Mouse (Mus musculus): Measurements from ENCODE around the gene Piwil1. TPM values are rescaled to one million over a fixed set of nuclear protein-coding genes. Genes with fewer than 3 reads are reported as not detected.

Piwil1 gene
- total and polyA plus RNA-seq, 3 experiments: not detected

DNA sequence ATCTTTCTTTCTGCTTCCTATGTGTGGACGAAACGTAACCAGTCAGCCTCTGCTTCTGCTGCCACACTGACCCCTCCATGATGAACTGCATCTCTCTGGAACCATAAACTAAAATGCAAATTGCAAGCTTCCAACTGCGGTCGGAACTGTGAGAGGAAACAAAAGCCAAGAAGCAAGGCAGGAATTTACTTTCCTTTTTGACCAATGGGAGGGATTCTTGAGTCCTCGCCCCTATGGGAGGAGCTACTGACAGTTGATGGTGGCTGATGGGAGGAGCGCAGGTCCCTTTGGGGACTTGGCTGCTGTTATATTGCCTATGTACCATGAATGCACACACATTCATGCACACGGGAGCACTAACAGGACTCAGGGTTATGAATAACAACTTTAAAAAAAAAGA, 38.3 kb upstream of the Piwil1 start:
- dilution Hi-C loops (cut with MboI; ENCODE audit: extremely low pct_ligation_motif_present, extremely low pct_unique_long_range_greater_than_20kb, low sequenced_read_pairs): no loop called here
- peaks cover 74% of the 10 kb centered on the region for H3K9me3 ChIP-seq (replicated peaks; ENCODE audit: low read length)

DNA sequence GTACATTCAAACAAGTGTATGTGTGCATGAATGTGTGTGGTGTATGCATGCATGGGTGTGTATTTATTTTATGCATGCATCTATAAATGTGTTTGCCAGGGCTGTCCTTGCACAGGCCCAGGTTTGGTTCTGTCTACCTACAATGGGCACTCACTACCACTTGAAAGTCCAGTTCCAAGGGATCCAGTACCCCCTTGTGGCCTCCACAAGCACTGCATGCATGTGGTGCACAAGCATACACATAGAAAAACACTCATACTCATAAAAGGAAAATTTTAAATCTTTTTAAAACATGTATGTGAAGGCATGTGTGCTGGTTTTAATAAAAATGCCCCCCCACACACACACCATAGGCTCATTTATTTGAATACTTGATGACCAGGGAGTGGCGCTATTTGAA, 37.3 kb upstream of the Piwil1 start:
- H3K9ac ChIP-seq (ENCODE audit: insufficient read depth, low read depth): no peak overlapping the region
- H3K9me3 ChIP-seq (replicated peaks; ENCODE audit: low read length): peaks cover 74% of the 10 kb centered on the region
- H3K36me3 ChIP-seq (replicated peaks in 1 of 2; ENCODE audit: control insufficient read depth in 1 of 2, insufficient read depth in 1 of 2, low read length in 1 of 2): no peaks in the 10 kb centered on the region
- no peaks in the 10 kb centered on the region for H3K27me3 ChIP-seq (replicated peaks)
- H3K4me3 ChIP-seq (replicated peaks in 1 of 3; ENCODE audit: low read depth in 2 of 3, low read length in 2 of 3, poor library complexity in 1 of 3): no peak overlapping the region
- no peaks in the 10 kb centered on the region for H3K4me1 ChIP-seq (ENCODE audit: control insufficient read depth in 1 of 2, insufficient read depth in 2 of 2)
- dilution Hi-C loops (cut with MboI; ENCODE audit: extremely low pct_ligation_motif_present, extremely low pct_unique_long_range_greater_than_20kb, low sequenced_read_pairs) (no loop called here), in situ Hi-C loops (cut with MboI; ENCODE audit: low pct_ligation_motif_present, low pct_unique_long_range_greater_than_20kb, low sequenced_read_pairs) (no loop called here)
- H3K27ac ChIP-seq (ENCODE audit: insufficient read depth, low read depth): no peak overlapping the region
- no peak for DNase-seq (ENCODE audit: extremely low read depth)
- H3K79me2 ChIP-seq (replicated peaks; ENCODE audit: control insufficient read depth, extremely low read depth, insufficient read depth, poor library complexity, severe bottlenecking): no peaks in the 10 kb centered on the region
- no peak overlapping the region for H3K4me2 ChIP-seq (ENCODE audit: insufficient read depth, low read depth, poor library complexity, severe bottlenecking)
- TF ChIP-seq POLR2A (IDR thresholded peaks at IDR 0.05; ENCODE audit: low read depth, low read length): no peak
- no peak for TF ChIP-seq GABPA (IDR thresholded peaks at IDR 0.05; ENCODE audit: insufficient replicate concordance, low read depth, low read length)
- no peak for TF ChIP-seq BHLHE40 (IDR thresholded peaks at IDR 0.05; ENCODE audit: low read depth, low read length)
- no peak for TF ChIP-seq MXI1 (IDR thresholded peaks at IDR 0.05; ENCODE audit: low read depth, low read length)
- TF ChIP-seq RCOR1 (conservative IDR thresholded peaks at IDR 0.05; ENCODE audit: low read depth, low read length): no peak
- TF ChIP-seq PAX5 (IDR thresholded peaks at IDR 0.05; ENCODE audit: low read length): no peak
- TF ChIP-seq KAT2A (IDR thresholded peaks at IDR 0.05; ENCODE audit: insufficient replicate concordance, low read length): no peak
- TF ChIP-seq MYC (IDR thresholded peaks at IDR 0.05; ENCODE audit: low read depth, low read length): no peak
- TF ChIP-seq UBTF (IDR thresholded peaks at IDR 0.05; ENCODE audit: low read depth, low read length): no peak
- TF ChIP-seq SMC3 (IDR thresholded peaks at IDR 0.05; ENCODE audit: low read depth, low read length): no peak
- TF ChIP-seq MEF2A (IDR thresholded peaks at IDR 0.05; ENCODE audit: borderline replicate concordance, low read depth, low read length): no peak
- no peak for TF ChIP-seq USF2 (conservative IDR thresholded peaks at IDR 0.05; ENCODE audit: low read depth, low read length)
- TF ChIP-seq NRF1 (IDR thresholded peaks at IDR 0.05; ENCODE audit: low read depth, low read length): no peak
- TF ChIP-seq NELFE (IDR thresholded peaks at IDR 0.05; ENCODE audit: low read depth, low read length): no peak
- TF ChIP-seq POLR2AphosphoS2 (IDR thresholded peaks at IDR 0.05; ENCODE audit: low read depth, low read length): no peak
- no peak for TF ChIP-seq TCF12 (IDR thresholded peaks at IDR 0.05; ENCODE audit: low read depth, low read length)
- TF ChIP-seq TBP (conservative IDR thresholded peaks at IDR 0.05; ENCODE audit: low read depth, low read length): no peak
- TF ChIP-seq RAD21 (IDR thresholded peaks at IDR 0.05; ENCODE audit: low read depth, low read length): no peak
- no peak for TF ChIP-seq MAFK (IDR thresholded peaks at IDR 0.05; ENCODE audit: insufficient replicate concordance, low read length)

More for the DNA sequence above, 38.3 kb upstream of the Piwil1 start:
- no peaks in the 10 kb centered on the region for H3K36me3 ChIP-seq (replicated peaks in 1 of 2; ENCODE audit: control insufficient read depth in 1 of 2, insufficient read depth in 1 of 2, low read length in 1 of 2)
- H3K4me1 ChIP-seq (ENCODE audit: control insufficient read depth in 1 of 2, insufficient read depth in 2 of 2): no peaks in the 10 kb centered on the region
- H3K9ac ChIP-seq (ENCODE audit: insufficient read depth, low read depth): no peak overlapping the region
- no peaks in the 10 kb centered on the region for H3K79me2 ChIP-seq (replicated peaks; ENCODE audit: control insufficient read depth, extremely low read depth, insufficient read depth, poor library complexity, severe bottlenecking)
- in situ Hi-C loops (cut with MboI; ENCODE audit: low pct_ligation_motif_present, low pct_unique_long_range_greater_than_20kb, low sequenced_read_pairs): no loop called here
- H3K4me2 ChIP-seq (ENCODE audit: insufficient read depth, low read depth, poor library complexity, severe bottlenecking): no peak overlapping the region
- H3K27me3 ChIP-seq (replicated peaks): no peaks in the 10 kb centered on the region
- TF ChIP-seq MYC (IDR thresholded peaks at IDR 0.05; ENCODE audit: low read depth, low read length) (no peak), RAD21 (IDR thresholded peaks at IDR 0.05; ENCODE audit: low read depth, low read length) (no peak), NELFE (IDR thresholded peaks at IDR 0.05; ENCODE audit: low read depth, low read length) (no peak)
- no peak overlapping the region for H3K4me3 ChIP-seq (replicated peaks in 1 of 3; ENCODE audit: low read depth in 2 of 3, low read length in 2 of 3, poor library complexity in 1 of 3)
- no peak overlapping the region for H3K27ac ChIP-seq (ENCODE audit: insufficient read depth, low read depth)
- DNase-seq (ENCODE audit: extremely low read depth): no peak

Measured in CH12.LX (cell line).